Mouse (Mus musculus) heart, adult 2 months (tissue): ENCODE data around the gene Sox21.

Source experiments
- CTCF ChIP-seq: fragments of 200-600 bp; IDR thresholded peaks from 2 replicates; pipeline ENCODE4 v1.8.1; 2022; ENCODE audit warnings: antibody characterized with exemption, mild to moderate bottlenecking, moderate library complexity
- POLR2A ChIP-seq: fragments of 200-500 bp; IDR thresholded peaks from 2 replicates; pipeline ENCODE4 v1.6.1; 2011; ENCODE audit warnings: mild to moderate bottlenecking, low read depth, low read length, control low read depth; ENCODE audit not compliant: insufficient read depth

DNA sequence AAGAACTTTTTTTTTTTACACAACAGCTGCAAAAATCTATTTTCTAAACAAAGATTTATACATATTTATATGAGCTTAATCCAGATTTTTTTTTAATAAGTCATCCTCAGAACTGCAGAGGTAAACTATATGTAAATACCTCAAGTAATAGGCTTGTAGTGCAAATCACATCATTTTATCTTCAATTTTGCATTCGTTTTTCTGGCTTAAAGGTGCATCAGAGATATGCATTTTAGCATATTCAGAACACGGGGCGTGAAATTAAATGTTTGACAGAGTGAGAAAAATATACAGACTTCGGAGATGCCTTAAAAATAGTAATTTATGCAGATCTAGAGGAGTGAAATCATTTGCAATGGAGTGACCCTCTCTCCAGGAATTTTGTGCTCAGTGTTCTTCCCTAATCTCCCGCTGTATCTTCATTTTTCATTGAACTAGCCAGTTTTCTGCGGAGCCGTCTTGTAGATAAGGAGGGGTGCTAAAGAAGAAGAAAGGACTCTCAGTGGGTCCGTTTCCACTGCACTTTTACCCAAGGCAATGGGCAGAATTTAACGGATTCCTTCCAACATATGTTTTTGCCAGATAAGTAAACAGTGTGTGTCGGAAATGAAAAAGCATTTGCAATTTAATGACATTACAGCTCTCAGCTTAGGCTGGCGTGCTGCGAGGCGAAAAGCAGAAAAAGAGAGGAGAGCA lies 42.5 kb downstream of the Sox21 start:
- TF ChIP-seq CTCF = no peak
- TF ChIP-seq POLR2A = no peak
